Mouse (Mus musculus) right cerebral cortex, postnatal 25 days (tissue): ENCODE measurements around the gene Ahcyl1.
"Not testable (repeated sequence)": the region's sequence is repeated elsewhere in the genome, so short reads cannot be mapped to it uniquely, and the experiment has no call there.

Experiments used
- DNase-seq: peaks from one replicate; pipeline ENCODE4 v3.0.0; 2022

Gene Ahcyl1

DNA sequence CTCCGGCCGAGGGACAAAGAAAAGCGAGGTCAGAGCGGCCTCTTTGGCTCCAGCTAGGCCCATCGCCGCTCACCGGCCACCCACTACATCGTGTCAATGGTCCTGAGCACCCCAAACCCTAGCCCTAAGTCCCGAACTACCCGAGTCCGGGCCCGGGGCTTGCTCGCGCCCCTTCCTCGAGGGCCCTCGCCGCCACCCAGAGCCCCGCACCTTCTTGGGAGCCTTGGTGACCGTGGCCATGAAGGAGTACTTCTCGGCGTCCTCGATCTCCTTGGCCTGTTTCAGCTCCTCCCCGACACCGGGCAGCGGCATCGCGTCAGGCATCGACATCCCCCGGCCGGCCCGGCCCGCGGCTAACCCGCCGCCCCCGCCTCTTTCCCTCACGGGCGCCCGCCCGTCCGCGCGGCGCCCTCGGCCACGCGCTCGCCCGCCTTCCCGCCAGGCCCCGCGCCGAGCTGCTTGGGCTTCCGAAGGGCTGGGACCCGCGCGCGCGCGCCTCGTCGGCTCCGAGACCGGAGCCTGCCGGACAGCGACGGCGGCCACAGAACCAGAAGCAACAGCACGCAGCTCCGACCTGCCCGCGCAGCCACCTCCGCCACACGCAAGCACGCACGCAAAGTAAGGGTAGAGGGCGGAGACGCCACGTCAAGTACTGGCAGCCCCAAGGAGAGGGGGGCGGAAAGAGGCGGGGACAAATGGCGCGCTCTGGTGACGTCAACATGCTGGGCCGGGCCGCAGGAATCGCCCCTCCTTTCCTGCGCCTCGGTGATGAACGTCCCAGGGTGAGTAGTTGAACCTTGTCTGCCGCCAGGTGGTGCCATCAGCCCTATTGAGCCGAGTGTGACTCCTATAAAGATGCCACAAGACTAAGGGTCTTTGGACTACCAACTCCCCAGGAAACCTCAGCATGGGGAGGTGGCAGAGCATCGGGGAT, at the start of gene Ahcyl1:
Ahcyl1 (minus strand) TSS at position 613 of the 934 bp plus-strand sequence.
- peak; percentile 100 for DNase-seq

DNA sequence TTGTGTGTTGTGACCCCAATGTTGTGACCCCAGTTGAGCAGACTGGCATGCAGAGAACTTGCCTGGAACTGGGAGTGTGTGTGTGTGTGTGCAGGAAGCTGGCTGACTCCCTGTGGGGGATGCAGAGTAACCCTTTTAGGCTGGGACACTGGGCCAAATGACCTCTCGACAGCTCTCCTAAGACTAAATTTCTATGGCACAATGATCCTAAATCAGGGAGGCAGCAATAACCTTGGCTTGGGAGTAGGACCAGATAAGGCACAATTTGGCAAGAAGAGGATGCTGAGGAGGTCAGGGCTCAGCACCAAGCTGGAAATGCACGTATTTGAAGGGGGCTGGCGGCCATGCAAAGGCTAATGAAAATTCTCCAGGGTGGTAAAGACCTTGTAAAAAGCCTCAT, 49.7 kb upstream of the Ahcyl1 start:
- DNase-seq = no peak

DNA sequence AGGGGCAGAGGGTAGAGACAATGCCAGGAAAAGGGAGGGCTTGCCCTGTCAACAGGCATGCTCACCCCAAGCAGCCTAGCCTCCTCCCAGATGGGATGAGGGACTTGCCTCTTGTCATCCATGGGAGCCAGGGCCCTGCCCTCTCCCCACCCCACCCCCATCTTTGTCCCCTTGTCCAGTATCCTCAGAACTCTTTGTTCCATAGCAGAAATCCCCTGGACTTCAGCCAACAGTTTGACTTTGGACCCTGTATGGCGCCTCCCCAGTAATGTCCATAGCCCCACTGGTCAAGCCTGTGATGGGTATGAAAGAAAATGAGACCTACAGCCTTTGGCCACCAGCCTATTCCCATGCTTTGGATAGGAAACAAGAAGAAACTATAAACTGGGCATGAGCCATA, 47.3 kb upstream of the Ahcyl1 start:
- no peak for DNase-seq

DNA sequence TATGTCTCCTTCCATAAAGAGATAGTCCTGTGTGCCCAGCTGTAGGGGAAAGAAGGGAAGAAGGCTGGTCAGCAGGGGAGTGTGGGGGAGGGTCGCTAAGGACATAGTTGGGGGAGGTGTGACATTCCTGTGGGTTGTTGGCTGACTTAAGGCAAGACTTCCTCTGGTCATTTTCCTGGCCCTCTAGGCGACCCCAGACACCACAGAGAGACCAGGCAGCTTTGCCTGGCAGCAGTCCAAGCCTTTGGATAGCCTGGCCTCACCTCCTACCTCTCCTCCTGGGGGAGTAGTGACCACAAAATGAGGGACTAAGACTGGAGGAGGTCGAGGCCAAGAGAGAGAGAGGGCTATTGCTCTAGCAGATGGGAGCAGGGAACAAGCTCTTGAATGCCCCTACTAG, 46.7 kb upstream of the Ahcyl1 start:
- no peak for DNase-seq

DNA sequence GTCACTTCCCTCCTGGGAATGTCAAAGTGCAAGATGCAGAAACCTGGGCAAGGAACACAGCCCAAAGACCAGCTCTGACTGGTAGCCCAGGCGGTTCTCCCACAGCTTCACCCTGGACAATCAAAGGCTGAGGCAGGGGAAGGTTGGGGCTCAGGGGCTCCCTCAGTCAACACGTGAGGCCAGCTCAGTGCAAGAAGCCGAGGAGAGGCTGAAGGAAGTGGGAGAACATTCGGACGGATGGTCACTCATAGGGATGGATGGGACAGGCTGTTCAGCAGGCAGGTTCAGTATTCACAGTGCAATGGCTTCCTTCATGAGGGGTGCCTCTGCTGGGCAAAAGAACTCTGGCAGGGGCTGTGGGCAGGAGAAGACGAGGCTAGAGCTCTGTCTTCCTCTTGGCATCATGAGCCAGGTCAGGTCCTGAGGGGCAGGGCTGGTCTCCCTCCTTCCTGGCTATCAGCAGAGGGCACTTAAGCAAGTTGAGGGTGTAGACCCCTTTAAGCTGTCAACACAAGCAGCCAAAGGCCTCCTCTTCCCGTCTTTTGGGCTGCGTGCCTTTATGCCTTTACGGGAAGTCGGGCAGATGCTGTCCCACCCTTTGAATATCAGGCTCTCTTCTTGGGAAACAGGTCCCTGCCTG, 45.8 kb upstream of the Ahcyl1 start:
- no peak for DNase-seq

DNA sequence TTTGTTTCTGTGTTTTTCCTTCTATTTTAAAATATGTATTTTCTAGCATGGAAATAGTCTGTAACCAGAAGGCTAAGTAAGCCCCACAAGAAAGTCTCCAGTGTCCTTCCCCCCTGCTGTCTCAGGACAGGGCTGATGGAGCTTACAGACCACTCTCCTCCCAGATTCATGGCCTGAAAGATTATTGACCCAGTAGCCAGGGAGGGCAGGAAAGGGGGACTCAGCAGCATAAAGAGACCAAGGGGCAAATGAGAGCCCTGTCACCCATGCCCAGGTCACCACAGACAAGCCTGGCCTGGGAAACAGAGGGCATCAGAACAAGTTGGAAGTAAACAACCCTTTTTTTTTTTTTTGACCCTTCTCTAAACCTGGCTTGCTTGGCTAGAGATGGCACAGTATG, 45.0 kb upstream of the Ahcyl1 start:
- no peak for DNase-seq

DNA sequence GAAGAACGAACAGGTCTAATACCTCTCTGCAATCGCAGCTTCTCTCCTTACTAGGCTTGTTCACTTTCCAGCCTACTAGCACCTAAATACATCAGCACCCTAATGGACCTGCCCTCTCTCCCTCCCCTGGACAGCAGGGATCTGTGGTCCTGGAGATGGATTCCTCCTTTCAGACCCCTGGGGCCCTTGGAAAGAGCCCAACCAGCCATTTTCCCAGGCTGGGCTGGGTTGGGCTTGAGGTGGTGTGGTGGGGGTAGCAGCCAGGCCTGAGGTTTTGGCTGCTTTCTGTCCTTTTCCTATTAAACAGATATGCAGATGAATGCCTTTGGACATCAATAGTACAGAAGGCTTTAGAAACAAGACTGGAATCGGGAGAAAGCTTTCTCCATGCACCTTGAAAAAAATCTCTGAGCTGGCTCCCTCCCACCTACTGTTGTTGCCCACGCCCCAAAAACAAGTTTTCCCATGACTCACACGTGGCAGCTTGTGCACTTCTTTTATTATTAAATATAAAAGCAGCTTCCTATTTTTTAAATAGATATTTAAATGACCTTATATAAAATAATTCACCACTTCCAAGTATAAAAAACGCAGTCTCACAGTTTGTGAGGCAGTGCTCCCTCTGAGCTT, 44.3 kb upstream of the Ahcyl1 start:
- DNase-seq = peak; percentile 39

DNA sequence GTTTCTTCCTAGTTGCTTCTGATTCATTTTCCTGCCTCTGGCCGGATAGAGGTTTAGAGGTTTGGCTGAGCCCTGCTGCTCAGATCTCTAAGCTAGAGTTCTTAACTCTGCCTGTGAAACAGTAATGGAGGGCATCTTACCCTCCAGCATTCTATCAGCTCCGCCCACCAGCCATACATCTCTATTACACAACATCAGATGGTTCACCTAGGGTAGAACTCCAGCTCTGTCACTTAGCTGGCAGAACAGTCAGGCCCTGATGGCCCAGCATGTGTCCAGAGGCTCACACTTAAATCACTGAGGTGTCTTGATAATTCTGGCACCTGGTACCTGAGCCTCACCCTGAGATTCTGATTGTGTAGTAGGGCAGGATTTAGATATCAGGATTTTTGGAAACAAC, 43.6 kb upstream of the Ahcyl1 start:
- DNase-seq = no peak

DNA sequence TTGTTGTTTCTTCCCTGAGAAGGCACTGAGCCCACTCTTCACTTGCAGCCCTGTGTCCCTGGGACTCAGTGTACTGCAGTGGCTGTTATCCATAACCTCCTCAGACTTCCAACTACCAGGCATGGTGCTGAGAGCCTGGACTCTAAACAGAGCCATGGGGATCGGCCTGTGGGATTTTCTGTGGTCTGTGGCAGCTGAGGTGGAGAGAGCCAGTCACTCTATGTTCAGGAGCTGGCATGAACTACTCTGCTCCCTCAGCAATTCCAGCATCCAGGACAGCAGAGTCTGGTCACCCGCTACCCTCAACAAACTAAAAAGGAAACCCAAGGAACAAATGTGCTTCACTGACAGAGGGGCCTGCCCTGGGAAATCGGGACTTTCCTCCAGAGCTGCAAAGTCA, 43.1 kb upstream of the Ahcyl1 start:
- no peak for DNase-seq

DNA sequence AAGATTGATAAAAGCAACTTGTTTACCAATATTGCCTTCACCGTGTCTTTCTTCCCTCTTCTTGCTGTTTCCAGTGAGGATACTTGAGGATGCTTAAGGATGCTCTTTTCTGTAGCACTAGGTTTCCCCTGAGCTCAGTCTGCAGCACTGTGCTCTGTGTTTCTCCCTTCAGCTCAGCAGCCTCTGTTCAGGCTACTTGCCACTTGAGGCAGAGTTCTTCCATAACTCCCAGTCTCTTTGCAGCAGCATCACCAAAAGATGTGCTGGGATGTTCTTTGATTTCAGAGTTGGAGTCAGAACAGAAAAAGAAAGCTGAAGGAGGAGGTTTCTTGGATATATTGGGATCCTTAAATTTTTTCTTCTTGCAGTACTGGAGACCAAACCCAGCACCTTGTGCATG, 42.3 kb upstream of the Ahcyl1 start:
- DNase-seq = no peak

DNA sequence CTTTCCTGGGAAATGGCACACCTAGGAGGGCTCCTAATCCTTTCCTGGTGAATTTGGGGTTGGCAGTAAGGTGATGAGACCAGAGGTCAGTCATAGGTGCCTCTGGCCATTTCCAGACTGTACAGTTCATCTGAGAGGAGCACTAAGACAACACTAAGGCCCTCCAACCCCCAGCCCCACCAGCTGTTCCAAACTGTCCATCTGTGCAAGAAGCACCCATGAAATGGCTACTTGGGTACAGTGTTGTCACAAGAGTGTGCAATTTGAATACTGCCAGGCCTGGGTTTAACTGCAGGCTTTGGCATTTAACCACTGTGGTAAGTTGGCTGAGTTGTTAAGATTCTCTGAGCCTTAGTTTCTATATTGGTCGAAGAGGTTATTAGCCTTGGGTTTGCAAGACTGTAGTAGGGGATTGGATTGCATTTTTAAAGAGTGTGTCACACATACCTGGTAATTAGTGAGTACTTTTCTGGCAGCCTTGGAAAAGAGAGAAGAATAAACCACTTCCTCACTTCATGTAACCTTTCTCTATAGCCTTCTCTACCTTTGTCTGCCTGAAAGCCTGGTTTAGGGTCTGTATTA, 41.3 kb upstream of the Ahcyl1 start:
- no peak for DNase-seq

DNA sequence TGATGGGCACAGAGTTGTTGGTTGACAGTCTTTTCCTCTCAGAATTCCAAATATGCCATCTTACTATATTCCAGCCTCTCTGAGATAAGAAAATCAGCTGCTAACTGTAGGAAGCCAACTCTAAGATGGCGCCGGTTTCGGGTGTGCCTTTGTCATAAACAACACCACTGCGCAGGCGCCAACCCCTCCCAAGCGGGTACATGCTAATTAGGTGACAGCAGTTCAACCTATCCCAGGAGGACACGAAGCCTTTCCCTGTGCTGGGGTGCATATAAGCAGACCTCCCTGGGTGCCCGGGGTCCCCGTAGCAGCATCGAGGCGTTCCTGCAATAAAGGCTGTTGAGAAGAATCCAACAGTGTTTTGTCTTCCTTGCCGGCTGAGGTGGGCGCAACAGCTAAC, 39.3 kb upstream of the Ahcyl1 start:
- DNase-seq = not testable (repeated sequence)

DNA sequence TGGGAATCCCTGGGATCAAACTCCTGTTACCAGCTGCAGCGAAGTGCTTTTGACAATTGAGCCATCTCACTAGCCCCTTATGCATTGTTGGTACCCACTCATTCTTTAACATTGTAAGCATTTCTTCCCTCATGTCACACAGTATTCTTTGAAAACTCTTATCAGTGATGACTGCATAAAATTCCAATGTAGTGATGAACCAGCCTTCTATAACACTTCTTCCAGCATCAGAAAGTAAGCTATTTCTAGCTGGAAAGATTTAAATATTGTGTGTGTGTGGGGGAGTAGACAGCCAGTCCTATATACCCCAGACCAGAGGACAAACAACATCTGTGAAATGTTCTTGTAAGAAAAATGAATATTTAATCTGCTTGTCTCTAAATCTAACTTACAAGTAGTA, 37.0 kb upstream of the Ahcyl1 start:
- no peak for DNase-seq

DNA sequence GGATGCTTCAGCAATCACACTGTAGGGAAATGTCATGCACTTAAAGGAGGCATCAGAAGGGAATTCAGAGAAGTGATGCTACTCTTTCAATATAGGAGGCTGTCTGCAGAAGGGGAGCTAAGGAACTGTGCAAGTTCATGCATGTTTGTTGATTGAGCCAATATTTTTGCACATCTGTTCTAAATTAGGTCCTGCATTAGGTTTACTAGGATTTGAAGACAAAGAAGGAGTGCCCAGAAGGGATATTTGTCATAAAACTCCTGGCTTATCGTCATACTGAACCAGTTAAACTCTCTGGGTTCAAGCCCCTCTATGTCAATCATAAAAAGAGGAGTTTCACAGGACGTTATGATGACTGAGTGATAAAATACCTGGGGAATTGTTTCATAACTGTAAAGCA, 33.9 kb upstream of the Ahcyl1 start:
- DNase-seq = no peak

DNA sequence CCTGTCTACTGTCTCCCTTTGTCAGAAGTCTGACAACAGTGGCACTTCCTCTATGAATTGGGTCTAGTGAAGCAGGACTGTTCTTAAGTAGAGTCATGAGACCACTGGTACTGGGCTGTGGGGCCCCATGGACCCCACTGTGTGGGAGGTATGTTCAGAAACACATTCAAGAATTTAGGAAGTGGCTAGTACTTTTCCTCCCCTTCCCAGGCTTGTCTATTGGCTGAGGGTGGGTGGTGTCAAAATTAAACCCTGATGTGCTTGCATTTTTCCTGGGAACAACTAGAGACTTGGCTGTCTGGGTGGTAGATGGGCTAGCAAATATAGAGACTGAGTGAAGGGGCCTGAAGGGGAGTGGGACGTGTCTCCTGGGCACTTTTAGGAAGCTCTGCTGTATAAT, 32.1 kb upstream of the Ahcyl1 start:
- DNase-seq = no peak

DNA sequence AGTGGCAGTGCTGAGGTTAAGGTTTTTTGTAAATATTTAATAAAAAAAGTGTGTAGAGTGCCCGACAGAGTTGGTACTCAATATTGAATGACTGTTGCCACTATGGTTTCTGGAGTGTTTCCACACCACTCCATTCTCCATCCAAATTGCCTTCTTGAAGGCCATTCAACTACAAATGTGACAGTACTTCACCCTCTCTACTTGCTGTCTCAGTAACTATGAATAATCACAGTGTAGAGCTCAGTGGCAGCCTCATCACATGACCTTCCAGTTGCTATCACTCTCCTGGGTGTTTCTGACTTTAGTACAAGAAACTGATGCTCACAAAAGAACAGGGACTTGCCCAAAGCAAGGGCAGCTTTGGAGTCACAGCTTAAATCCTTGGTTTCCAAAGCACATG, 19.6 kb upstream of the Ahcyl1 start:
- no peak for DNase-seq

DNA sequence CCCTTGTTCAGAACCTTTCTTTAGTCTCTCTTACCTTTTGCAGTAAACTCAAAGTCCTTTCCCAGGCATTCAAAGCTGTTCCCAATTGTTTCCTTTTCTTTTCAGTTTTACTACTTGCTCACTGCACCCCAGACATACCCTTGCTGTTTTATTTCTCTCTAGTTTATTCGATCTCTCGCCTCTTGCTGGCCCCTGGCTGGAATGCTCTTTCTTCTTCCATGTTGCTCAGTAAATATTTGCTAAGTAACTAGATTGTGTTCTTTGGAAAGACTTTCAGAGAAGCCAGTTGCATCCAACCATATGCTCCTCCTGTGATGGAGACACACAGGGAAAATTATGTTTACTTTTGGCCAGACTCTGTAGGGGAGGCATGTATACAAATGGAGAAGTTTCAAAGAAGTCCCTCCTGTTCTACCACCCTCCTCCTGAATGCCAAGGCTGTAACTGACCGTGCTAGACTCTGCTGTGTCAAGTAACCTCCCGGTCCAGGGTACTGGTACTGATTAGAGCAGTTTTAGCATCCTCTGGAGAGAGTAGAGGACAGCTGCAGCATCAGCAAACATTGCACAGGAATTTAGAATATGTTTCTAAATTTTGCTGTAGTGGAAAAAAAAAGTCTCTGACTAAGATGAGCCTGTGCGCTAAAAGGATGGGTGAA, 18.0 kb upstream of the Ahcyl1 start:
- DNase-seq = no peak

DNA sequence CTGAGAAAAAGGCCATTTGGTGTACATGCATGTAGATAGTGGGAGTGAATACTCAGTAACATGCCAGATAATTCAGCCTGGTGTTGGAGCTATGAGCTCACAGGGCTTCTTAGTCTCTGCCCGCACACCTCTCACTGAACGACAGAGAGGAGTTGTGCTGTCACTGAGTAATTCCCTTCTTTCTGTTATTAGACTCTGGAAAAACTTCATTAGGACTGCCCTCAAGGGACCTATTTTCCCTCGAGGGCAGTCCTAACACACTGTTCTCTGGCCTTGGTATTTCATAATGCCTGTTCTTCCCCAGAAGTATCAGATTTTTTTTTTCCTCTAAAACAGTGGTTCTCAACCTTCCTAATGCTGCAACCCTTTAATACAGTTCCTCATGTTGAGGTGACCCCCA, 15.7 kb upstream of the Ahcyl1 start:
- no peak for DNase-seq

DNA sequence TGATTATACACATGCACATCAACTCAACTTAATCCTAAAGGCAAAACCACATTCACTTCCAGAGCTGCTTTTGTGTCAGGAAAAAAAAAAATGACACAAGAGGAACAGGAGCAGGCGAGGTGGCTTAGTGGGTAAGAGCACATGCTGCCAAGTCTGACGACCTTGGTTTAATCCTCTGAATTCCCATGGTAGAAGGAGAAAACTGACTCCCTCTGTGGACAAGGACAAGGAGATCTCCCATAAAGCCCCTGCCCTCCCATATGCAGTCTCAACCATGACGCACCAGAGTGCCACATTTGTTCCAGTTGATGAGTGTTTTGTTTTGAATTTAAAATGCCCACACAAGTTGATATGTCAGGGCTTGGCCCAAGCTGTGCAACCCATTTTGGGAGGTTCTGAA, 12.8 kb upstream of the Ahcyl1 start:
- no peak for DNase-seq

DNA sequence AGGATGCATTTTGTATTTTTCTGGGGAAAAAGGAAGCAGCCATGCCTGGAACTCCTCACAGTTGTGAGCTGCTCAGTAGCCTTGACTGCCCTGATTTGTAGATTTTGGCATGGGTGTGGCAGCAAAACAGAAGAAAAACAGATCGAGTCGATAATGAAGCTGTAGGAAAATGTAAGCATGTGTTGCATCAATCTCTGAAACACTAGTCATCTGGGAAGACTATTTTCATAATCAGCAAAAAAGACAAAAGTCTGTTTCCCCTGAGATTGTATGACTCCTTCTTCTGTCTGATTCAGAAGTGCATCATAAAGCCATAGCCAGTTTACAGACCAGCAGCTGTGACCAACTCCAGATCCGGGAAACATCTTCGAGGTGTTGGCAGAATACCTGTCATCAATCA, 10.9 kb upstream of the Ahcyl1 start:
- DNase-seq = no peak

DNA sequence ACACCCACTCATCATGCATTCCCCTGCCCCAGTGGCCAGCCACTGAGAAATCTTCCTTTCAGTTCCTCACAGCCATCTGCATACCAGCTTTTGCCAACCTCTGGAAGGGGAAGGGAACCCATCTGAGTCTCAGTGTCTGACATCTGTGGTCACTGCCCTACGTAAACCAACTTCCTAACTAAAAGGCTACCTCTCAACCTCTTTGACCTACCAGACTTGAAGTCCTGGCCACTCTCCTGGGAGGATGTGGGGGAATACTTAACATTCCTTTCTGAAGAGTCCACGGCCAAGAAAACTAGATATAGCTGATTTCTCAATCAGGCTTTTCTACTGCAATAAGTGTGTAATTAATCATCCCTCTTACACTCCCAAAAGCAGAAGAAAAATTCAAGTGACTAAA, 9.8 kb upstream of the Ahcyl1 start:
- DNase-seq = no peak

DNA sequence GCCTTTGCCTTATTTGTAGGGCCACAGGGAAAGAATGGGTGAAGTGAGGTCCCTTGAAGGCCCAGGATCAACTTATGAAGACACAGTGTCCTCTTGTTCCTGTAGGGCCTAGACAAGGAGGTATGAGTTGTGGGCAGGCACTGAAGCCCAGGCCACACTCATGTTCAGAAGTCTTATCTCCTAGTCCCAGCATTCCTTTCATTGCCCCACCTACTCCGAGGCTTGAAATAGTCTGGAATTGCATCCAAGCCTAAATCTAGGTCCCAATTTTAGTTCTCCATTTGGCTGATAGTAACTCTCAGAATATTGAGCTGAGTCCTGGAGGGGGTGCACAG, 8.0 kb upstream of the Ahcyl1 start:
- no peak for DNase-seq

DNA sequence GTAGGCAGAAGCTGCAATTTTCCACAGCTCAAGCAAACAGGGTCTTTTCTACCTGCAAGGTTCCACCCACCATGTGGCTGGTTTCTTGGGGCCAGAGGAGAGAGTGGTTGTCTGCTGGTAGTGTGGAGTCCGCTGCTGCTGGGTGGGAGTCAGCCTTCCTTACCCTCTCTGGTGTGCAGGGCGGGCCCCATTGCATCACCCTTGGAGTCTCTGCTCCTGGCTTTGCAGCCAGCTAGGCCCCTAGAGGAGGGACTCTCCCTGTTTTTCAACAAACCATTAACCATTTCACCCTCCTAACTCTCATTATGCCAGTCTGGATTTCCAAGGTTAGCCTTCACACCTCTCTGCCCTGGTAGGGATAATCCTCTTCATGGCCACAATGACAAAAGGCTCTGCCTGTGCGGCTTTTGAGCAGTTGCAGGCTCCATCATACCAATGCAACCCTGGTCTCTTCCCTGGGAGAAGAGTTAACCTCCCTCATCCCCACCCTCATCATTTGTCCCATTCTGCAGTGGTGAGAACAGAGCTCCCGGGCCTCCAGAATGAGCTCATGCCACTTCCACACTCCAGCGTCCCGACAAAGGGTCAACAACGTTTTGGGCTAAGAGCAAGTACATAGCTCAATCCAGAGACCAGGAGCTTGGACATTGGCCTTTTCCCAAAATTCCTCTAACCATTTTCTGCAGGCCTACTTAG, 7.5 kb upstream of the Ahcyl1 start:
- DNase-seq = no peak
